Mouse (Mus musculus) stomach, postnatal 0 days (tissue): ENCODE measurements around the gene Tgfbr2.

Experiments
- CTCF ChIP-seq: IDR thresholded peaks from 2 replicates; pipeline ENCODE4 v1.5.1; 2016; ENCODE audit warnings: antibody characterized with exemption, low read depth, mild to moderate bottlenecking, moderate library complexity
- EP300 ChIP-seq: optimal IDR thresholded peaks from 2 replicates; pipeline ENCODE3; 2016; ENCODE audit warnings: antibody characterized with exemption

- no peak for TF ChIP-seq CTCF
- no peak for TF ChIP-seq EP300
Measured at GRCm38 (mm10) chr9:116090296-116090695, 84.9 kb downstream of the Tgfbr2 start.
